Mouse (Mus musculus) bone marrow, adult 2 months (tissue): ENCODE measurements around the gene Platr17.

ENCODE experiments used
- CTCF ChIP-seq: fragments of 200-500 bp; IDR thresholded peaks from 2 replicates; pipeline ENCODE4 v1.5.1; 2011; ENCODE audit warnings: low read length, control low read depth; ENCODE audit not compliant: control insufficient read depth, insufficient read depth
- POLR2A ChIP-seq: fragments of 200-500 bp; IDR thresholded peaks from 2 replicates; pipeline ENCODE4 v1.6.1; 2011; ENCODE audit warnings: low read depth, mild to moderate bottlenecking, control low read depth, low read length, borderline replicate concordance; ENCODE audit not compliant: control insufficient read depth

DNA sequence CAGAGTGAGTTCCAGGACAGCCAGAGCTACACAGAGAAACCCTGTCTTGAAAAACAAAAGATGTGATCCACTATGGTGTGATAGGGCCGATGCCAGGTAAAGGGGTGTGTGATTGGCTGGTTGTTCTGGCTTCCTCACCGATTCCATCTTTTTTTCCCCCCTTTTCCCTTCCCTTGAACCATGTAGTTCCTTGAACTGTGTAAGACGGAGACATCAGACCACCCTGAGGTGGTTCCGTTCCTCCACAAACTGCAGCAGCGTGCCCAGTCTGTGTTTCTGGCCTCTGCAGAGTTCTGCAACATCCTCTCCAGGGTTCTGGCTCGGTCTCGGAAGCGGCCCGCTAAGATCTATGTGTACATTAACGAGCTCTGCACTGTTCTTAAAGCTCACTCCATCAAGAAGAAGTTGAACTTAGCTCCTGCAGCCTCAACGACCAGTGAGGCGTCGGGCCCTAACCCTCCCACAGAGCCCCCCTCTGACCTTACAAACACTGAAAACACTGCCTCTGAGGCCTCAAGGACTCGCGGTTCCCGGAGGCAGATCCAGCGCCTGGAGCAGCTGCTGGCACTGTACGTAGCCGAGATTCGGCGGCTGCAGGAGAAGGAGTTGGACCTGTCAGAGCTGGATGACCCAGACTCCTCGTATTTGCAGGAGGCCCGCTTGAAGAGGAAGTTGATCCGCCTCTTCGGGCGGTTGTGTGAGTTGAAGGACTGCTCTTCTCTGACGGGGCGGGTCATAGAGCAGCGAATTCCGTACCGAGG lies 6.3 kb downstream of the Platr17 start:
- TF ChIP-seq CTCF, result no peak
- no peak for TF ChIP-seq POLR2A
